Mouse (Mus musculus): Measurements from ENCODE around the gene Cd82. TPM values are rescaled to one million over a fixed set of nuclear protein-coding genes. Genes with fewer than 3 reads are reported as not detected.

The Cd82 gene
- total RNA-seq, 4 experiments from 2014 or later, result 21.7 to 42.4 (median 29.3) TPM

GRCm38 (mm10) chr2:93446606-93447353, 16.2 kb downstream of the Cd82 start:
- no peak for DNase-seq (ENCODE audit: low spot score in 2 of 2)

- no peak for DNase-seq (ENCODE audit: low spot score in 2 of 2)
Measured at GRCm38 (mm10) chr2:93445237-93445651, 17.7 kb downstream of the Cd82 start.

GRCm38 (mm10) chr2:93444280-93444679, 18.7 kb downstream of the Cd82 start:
- DNase-seq (ENCODE audit: low spot score in 2 of 2), result no peak

DNA sequence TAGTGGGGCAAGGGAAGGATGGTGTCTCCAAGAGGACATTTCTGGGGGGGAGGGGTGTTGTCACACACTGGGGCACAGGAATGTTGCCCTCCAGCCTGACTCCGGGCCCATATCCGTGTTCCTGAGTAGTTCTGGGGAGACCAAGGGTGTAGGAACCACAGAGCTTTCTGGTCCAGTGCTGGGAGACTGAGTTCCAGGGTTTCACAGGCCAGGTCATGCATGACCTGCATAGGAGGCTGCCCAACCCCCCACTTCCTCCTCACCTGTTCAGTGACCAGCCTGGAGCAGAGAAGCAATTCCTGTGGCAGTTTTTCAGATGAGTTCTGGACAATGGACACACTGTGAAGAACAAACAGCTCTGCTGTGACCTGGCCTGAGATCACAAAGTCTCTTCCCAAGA, 19.8 kb downstream of the Cd82 start:
- no peak for DNase-seq (ENCODE audit: low spot score in 2 of 2)

DNA sequence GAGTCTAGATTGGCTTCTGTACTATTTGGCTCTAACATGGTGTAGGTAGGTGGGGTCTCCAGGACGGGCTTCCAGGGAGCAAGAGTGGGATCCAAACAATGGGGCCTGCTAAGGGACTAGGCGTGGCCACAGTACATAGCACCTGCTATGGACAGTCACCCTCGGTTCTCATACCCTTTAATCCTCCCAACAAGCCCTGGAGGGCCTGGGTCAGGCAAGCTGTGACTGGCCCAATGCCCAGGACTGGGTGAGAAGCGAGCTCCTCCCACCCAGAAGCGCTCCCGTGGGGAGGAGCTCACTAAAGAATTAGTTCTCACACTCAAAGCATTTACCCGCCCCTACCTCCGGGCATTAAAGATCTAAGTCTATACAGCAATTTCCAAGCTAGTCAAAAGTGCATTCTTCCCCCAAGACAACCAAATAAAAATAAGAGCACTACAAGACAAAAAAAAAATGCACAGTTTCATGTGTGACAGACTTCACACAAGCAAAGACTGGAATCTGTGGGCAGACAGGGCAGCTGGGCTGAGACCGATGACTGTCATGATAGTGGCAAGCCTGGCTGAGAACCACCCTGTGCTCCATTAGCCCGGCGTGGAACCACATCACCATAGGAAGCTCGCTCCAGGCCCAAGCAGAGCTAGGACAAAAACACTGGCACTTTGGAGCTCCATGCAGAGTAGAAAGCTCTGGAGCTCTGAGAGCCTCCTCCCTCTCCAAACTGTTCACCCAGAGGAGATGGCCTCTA, 23.0 kb downstream of the Cd82 start:
- no peak for DNase-seq (ENCODE audit: low spot score in 2 of 2)

DNA sequence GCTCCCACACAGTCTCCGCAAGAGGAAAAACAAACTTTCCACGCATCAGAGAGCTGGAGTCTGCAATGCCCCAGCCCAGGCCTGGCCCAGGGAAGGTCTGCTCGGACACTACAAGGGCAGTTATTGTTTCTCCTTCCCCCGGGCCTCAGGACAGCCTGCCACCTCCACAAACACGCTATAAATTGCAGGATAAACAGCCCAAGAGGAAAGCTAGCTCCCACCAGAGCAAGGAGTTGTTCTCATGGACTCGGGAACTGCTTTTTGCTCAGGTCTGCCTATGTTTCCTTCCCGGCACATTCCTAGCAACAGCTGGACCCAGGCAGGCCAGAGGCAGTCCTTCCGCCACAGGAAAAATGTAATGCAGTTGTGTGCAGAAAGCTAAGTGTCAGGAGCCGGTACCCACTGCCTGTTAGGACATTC, 23.6 kb downstream of the Cd82 start:
- DNase-seq (ENCODE audit: low spot score in 2 of 2), result no peak

DNA sequence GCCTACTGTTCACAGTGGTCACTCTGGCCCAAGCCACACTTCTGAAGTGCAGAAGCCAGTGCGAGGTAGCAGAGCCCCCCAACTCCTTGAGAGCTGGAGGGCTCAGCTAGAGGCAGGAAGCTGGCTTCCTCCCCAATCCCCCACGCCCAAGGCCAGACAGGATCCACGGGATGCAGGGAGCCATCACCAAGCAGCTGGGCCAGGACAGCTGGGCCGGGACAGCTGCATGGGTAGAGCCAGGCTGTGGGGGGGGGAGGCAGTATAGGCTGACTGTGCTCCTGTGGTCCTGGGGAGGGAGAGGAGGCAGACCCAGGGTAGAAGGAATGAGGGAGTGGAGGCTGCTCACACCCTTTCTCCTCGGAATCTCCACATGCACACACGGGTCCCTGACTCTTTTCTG, 24.6 kb downstream of the Cd82 start:
- no peak for DNase-seq (ENCODE audit: low spot score in 2 of 2)

GRCm38 (mm10) chr2:93435577-93435976, 27.4 kb downstream of the Cd82 start:
- DNase-seq (ENCODE audit: low spot score in 2 of 2), result no peak

GRCm38 (mm10) chr2:93434896-93435295, 28.0 kb downstream of the Cd82 start:
- DNase-seq (ENCODE audit: low spot score in 2 of 2), result no peak

- DNase-seq (ENCODE audit: low spot score in 2 of 2), result no peak
Measured at GRCm38 (mm10) chr2:93433543-93433942, 29.4 kb downstream of the Cd82 start.

- DNase-seq (ENCODE audit: low spot score in 2 of 2), result peak; percentile 35 to 49
Measured at GRCm38 (mm10) chr2:93432600-93433389, 30.1 kb downstream of the Cd82 start.

DNA sequence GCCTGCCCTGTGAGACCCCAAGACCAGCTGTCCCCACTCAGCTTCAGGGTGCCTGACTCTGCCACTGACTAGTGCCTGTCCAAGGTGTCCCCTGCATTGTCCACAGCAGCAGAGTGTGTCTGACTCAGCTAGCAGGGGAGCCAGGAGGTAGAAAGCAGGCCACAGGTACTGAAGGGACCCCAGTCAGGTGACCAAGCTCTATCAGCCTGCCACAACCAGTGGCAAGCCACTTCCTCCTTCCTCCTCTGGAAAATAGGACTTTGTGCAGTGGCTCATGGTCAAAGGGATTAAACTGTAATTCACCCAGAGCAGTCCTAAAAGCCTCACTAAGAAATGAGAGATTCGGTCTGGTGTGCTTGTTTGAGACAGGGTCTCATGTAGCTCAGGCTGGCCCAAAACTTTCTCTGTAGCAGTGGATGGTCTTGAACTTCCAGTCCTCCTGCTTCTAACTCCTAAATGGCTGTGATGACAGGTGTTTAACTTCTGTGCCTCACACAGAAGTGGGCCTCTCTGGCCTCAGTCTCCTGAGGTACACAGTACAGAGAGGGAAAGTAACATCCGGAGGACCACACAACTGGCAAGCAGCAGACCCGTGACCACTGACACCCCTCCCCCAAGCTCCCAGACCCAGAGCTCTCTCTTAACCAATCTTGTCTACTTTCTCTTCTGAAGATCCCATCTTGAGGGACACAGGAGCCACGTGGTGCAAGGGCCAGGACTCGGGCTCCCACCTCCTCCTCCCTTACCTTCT, 31.2 kb downstream of the Cd82 start:
- DNase-seq (ENCODE audit: low spot score in 2 of 2), result no peak

GRCm38 (mm10) chr2:93430993-93431392, 31.9 kb downstream of the Cd82 start:
- DNase-seq (ENCODE audit: low spot score in 2 of 2), result no peak

- DNase-seq (ENCODE audit: low spot score in 2 of 2), result no peak
Measured at GRCm38 (mm10) chr2:93428004-93428531, 34.9 kb downstream of the Cd82 start.

DNA sequence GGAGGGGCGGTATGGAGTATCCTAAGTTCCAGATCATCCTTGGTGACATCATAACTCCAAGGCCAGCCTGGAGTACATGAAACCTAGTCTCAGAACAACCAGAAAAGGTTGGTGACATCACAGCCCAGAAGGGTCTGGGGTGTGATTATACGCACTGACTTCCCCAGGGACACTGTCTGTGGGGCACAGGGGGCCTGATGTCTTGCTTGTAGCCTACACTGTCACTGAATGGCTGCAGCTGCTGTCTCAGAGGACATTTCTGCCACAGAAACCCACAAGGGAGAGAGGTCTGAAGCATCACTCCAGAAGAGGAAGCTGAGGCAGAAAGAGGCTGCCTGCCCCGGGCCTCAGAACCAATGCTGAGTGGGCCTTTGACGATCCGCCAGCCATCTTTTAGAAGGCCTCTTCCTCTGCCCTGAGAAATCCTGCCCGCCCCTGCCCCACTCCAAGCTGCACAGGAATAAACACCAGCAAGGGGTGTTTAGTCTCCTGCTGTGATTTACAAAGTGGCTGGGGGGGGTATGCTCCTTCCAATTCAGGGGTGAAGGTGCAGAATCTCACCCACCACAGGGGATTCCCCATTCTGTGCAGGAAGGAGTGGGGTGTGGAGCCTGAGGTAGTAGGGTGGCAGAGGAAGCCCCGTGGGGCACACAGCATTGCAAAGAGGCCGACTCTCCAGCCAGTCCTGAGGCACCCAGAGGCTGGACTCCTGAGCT, 35.8 kb downstream of the Cd82 start:
- no peak for DNase-seq (ENCODE audit: low spot score in 2 of 2)

GRCm38 (mm10) chr2:93425810-93426209, 37.1 kb downstream of the Cd82 start:
- DNase-seq (ENCODE audit: low spot score in 2 of 2), result no peak

DNA sequence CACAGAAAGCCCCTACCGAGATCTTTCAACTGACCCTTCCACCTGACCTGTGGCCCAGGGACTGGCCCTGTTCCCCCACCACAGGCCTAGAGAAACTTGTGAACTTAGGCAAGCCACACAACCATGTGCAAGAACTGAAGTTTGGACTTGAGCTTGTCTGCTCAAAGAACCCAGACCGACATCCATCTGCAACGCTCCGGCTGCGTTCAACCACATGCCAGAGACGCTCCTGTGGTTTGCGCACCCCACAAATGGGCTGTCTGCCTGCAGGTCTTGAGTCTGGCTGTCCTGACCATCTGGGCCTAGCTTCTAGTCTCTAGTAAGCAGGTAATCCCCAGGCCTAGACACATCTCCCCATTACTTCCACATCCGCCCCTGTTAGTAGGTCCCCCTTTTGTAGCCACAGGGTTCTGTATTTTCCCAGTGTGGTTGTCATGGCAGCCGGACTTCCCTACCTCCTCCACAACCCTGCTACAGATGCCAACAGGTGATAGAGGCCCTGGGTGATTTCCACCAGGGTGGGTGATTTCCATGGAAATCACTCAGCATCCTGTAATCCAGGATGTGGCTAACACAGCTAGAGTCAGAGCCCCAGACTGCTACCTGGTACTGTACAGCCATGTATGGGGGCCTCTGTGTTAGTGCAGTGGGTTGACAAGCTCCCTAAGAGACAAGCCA, 38.5 kb downstream of the Cd82 start:
- DNase-seq (ENCODE audit: low spot score in 2 of 2), result no peak

DNA sequence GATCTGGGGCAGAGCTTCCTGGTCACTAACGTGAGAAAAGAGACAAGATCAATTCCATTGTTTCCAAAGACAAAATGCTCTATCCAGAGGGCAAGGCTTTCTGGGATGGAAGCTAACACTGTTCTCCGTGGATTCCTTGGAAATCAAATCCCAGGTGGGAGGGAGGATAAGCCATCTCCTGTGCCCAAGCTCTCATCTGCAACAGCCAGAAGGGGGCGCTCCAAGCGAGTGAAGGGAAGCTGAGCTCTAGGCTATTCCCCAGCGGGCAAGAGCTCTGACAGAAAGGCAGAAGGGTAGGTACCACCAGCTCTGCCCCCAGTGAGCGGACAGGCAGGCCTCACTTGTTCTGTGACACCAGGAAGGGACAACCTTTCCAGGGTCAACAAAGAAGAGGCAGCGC, 41.6 kb downstream of the Cd82 start:
- DNase-seq (ENCODE audit: low spot score in 2 of 2), result peak; percentile 51 to 83

DNA sequence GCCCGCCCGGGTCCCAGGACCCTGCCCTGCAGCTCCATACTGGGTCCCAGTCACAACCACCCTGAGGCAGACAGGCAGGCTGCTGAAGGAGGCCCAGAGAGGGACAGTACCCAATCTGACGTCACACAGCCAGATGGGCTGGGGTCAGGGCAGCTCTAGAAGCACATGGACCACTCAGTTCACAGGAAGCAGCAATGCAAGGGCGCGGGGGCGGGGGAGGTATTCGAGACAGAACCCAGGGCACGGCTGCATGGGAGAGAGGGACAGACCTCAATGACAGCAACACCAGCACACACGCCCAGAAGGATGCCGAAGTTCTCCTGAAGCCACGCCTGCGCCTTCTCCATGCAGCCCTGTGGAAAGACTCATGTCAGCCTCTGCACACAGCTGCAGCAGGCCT, 43.0 kb downstream of the Cd82 start:
- DNase-seq (ENCODE audit: low spot score in 2 of 2), result no peak

DNA sequence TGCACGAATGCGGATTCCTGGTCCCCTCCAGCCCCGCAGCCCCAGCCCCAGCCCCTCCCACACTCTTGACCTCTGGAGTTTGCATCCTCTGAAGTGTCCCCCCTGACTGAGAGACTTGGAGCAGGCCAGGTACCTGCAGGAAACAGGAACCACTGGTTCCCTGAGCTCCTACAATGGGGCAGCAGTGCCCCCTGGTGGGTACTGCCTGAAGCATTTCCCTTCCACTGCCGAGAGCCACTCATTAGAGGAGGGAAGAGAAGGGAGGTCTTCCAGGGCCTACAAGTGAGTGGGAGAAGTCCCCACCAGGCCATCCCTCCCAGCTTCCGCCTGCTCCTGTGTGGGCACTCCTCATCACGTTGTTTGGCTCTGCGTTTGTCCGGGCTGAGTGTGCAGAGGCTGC, 44.5 kb downstream of the Cd82 start:
- peak; percentile 57 to 77 for DNase-seq (ENCODE audit: low spot score in 2 of 2)
